Mouse (Mus musculus): ENCODE data around the gene Gdf9.

GRCm38 (mm10) chr11:53430670-53431346 is at the start of gene Gdf9, which contains the start of gene Uqcrq:
- TF ChIP-seq CTCF (IDR thresholded peaks at IDR 0.05; ENCODE audit: insufficient read depth, low read depth, low read length) (no peak), POLR2A (IDR thresholded peaks at IDR 0.05; ENCODE audit: insufficient read depth, low read depth, low read length) (peak; percentile 82)
